Mouse (Mus musculus): Measurements from ENCODE around the gene Vmn1r4. TPM values are rescaled to one million over a fixed set of nuclear protein-coding genes. Genes with fewer than 3 reads are reported as not detected.
A peak's percentile ranks its signal among the peaks of the same experiment; 100 is the strongest.

Gene Vmn1r4
- polyA plus RNA-seq, 1 experiment from 2014 or later = 0.07 TPM

GRCm38 (mm10) chr6:56920222-56921092 lies 3.4 kb upstream of the Vmn1r4 start:
- 39% methylated on average over 12 of the region's 12 CpGs for WGBS
- Histone ChIP-seq H3K4me3 (ENCODE audit: low read depth, low read length) (no peak overlapping the region), H3K4me1 (replicated peaks; ENCODE audit: control insufficient read depth, insufficient read depth, low read length) (peaks cover 4% of the 10 kb centered on the region; the same call in 1 of the 2 replicates), H3K4me2 (replicated peaks; ENCODE audit: low read depth) (peak overlapping the region; percentile 18; the same call in 1 of the 2 replicates), H3K9me3 (ENCODE audit: control insufficient read depth) (no peaks in the 10 kb centered on the region), H3K27ac (ENCODE audit: low read depth, low read length) (no peak overlapping the region), H3K36me3 (ENCODE audit: control insufficient read depth, insufficient read depth) (no peaks in the 10 kb centered on the region), H3K9ac (ENCODE audit: low read depth, low read length) (no peak overlapping the region), H3K27me3 (replicated peaks; ENCODE audit: control insufficient read depth, insufficient read depth, low read length) (no peaks in the 10 kb centered on the region)
- no peak for TF ChIP-seq CTCF (IDR thresholded peaks at IDR 0.05; ENCODE audit: low read depth)
- no peak for ATAC-seq

DNA sequence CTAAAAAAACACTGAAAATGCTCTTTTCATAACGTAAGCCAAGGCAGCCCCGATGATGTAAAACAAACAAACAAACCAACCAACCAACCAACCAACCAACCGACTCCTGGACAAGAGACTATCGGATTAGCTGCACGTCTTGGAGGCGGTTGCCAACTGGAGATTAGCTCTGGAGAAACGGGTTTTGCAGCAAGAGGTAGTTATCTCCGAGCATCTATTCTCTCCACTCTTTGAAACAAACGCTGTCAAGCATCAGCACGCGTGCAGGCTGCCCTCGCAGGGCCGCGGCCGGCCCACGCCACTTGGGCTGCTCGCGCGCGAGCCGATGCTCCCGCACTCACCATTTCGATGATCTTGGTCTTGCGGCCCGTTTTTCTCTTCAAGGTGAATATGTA lies 487 bp upstream of the Vmn1r4 start:
- Histone ChIP-seq H3K27ac (ENCODE audit: low read depth, low read length) (peak overlapping the region; percentile 70), H3K36me3 (ENCODE audit: control insufficient read depth, insufficient read depth) (no peaks in the 10 kb centered on the region), H3K9ac (ENCODE audit: low read depth, low read length) (peak overlapping the region; percentile 49), H3K4me1 (replicated peaks; ENCODE audit: control insufficient read depth, insufficient read depth, low read length) (peaks cover 4% of the 10 kb centered on the region; the same call in 1 of the 2 replicates), H3K27me3 (replicated peaks; ENCODE audit: control insufficient read depth, insufficient read depth, low read length) (no peaks in the 10 kb centered on the region), H3K4me3 (ENCODE audit: low read depth, low read length) (peak overlapping the region; percentile 58), H3K4me2 (replicated peaks; ENCODE audit: low read depth) (peak overlapping the region; percentile 68), H3K9me3 (ENCODE audit: control insufficient read depth) (no peaks in the 10 kb centered on the region)
- TF ChIP-seq CTCF (IDR thresholded peaks at IDR 0.05; ENCODE audit: low read depth) = no peak
- WGBS = under 1% methylated on average over 25 of the region's 25 CpGs
- no peak for ATAC-seq

DNA sequence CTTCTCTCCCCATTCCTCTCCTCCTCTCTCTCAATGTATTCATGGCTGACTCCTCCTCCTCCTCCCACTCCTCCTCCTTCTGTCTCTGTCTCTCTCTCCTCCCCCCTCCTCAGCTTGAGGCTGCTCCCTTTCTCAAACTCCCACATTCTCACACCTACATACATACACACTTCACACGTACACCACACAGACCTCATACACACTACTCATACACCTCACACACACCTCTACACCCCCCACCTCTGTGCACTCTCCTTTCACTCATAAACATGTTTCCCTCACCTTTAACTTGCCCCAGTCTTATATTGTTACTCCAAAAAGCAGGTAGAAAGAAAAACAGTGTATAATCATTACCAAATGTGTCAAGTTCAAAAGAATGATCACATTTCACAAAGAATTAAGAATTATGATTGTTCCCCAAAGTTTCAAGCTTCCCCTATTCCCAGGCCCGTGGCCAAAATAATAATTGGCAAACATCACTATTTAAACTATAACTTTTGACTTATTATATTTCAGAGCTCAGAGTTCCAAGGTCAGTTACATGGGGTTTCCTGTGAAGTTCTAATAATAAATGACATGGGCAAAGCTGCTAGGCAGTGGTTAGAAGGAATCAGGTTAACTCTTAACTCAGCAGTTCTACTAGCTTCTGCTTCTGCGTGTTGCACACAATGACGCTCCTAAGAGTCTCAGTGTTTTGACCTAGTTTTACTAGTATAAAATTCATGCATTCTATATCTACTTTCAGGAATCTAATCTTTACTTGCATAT lies 8.0 kb downstream of the Vmn1r4 start:
- TF ChIP-seq CTCF (IDR thresholded peaks at IDR 0.05; ENCODE audit: low read depth) = no peak
- H3K4me2 ChIP-seq (replicated peaks; ENCODE audit: low read depth) = no peak overlapping the region
- no peak for ATAC-seq
- no peak overlapping the region for H3K4me3 ChIP-seq (ENCODE audit: low read depth, low read length)
- H3K9ac ChIP-seq (ENCODE audit: low read depth, low read length) = no peak overlapping the region
- no peaks in the 10 kb centered on the region for H3K4me1 ChIP-seq (replicated peaks; ENCODE audit: control insufficient read depth, insufficient read depth, low read length)
- no peaks in the 10 kb centered on the region for H3K27me3 ChIP-seq (replicated peaks; ENCODE audit: control insufficient read depth, insufficient read depth, low read length)
- no peaks in the 10 kb centered on the region for H3K9me3 ChIP-seq (ENCODE audit: control insufficient read depth)
- no peaks in the 10 kb centered on the region for H3K36me3 ChIP-seq (ENCODE audit: control insufficient read depth, insufficient read depth)
- H3K27ac ChIP-seq (ENCODE audit: low read depth, low read length) = no peak overlapping the region
- WGBS = 70% methylated on average over 4 of the region's 4 CpGs

GRCm38 (mm10) chr6:56932464-56932863 lies 8.6 kb downstream of the Vmn1r4 start:
- Histone ChIP-seq H3K4me2 (replicated peaks; ENCODE audit: low read depth) (no peak overlapping the region), H3K9me3 (ENCODE audit: control insufficient read depth) (no peaks in the 10 kb centered on the region), H3K27ac (ENCODE audit: low read depth, low read length) (no peak overlapping the region), H3K9ac (ENCODE audit: low read depth, low read length) (no peak overlapping the region), H3K27me3 (replicated peaks; ENCODE audit: control insufficient read depth, insufficient read depth, low read length) (no peaks in the 10 kb centered on the region), H3K36me3 (ENCODE audit: control insufficient read depth, insufficient read depth) (no peaks in the 10 kb centered on the region), H3K4me1 (replicated peaks; ENCODE audit: control insufficient read depth, insufficient read depth, low read length) (no peaks in the 10 kb centered on the region), H3K4me3 (ENCODE audit: low read depth, low read length) (no peak overlapping the region)
- no peak for TF ChIP-seq CTCF (IDR thresholded peaks at IDR 0.05; ENCODE audit: low read depth)
- no peak for ATAC-seq
- WGBS = 63% methylated on average over 2 of the region's 2 CpGs

DNA sequence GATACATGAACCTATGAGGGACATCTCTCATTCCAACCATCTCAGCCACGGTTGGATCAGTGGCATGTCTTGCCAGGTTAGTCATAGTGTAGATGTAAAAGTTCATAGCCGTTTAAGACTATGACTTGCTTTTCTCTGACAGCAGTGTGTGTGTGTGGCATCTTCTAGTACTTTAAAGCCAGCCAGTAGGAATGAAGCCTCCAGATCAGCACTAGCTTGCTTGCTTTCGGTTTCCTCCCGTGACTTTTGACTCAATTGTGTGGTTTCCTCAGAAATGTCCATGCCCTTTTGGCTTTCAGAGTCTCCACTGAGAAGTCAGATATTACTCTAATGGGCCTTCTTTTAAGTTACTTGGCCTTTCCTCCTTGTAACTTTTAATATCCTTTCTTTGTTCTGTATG lies 10.6 kb downstream of the Vmn1r4 start:
- Histone ChIP-seq H3K9me3 (ENCODE audit: control insufficient read depth) (no peaks in the 10 kb centered on the region), H3K36me3 (ENCODE audit: control insufficient read depth, insufficient read depth) (no peaks in the 10 kb centered on the region), H3K4me2 (replicated peaks; ENCODE audit: low read depth) (no peak overlapping the region), H3K4me3 (ENCODE audit: low read depth, low read length) (no peak overlapping the region), H3K4me1 (replicated peaks; ENCODE audit: control insufficient read depth, insufficient read depth, low read length) (no peaks in the 10 kb centered on the region), H3K27ac (ENCODE audit: low read depth, low read length) (no peak overlapping the region), H3K27me3 (replicated peaks; ENCODE audit: control insufficient read depth, insufficient read depth, low read length) (no peaks in the 10 kb centered on the region), H3K9ac (ENCODE audit: low read depth, low read length) (no peak overlapping the region)
- 81% methylated on average over 4 of the region's 4 CpGs for WGBS
- no peak for ATAC-seq
- TF ChIP-seq CTCF (IDR thresholded peaks at IDR 0.05; ENCODE audit: low read depth) = no peak

DNA sequence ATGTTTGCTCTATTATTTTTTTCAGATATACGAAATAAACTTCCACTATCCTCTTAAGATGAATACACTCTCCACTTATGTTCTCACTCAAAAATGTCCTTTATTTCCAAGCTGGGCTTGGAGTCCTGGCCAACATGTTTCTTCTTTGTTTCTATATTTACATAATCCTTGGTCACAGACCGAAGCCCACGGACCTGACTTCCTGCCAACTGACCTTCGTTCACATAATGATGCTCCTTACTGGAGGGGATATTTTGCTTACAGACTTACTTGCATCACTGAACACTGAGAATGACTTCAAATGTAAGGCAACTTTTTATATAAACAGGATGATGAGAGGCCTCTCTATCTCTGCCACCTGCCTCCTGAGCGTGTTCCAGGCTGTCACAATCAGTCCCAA lies 32.6 kb downstream of the Vmn1r4 start:
- TF ChIP-seq CTCF (IDR thresholded peaks at IDR 0.05; ENCODE audit: low read depth) = no peak
- ATAC-seq = no peak
- WGBS = 66% methylated on average over 5 of the region's 5 CpGs
- Histone ChIP-seq H3K4me2 (replicated peaks; ENCODE audit: low read depth) (no peak overlapping the region), H3K4me3 (ENCODE audit: low read depth, low read length) (no peak overlapping the region), H3K27me3 (replicated peaks; ENCODE audit: control insufficient read depth, insufficient read depth, low read length) (no peaks in the 10 kb centered on the region), H3K9ac (ENCODE audit: low read depth, low read length) (no peak overlapping the region), H3K9me3 (ENCODE audit: control insufficient read depth) (no peaks in the 10 kb centered on the region), H3K36me3 (ENCODE audit: control insufficient read depth, insufficient read depth) (no peaks in the 10 kb centered on the region), H3K27ac (ENCODE audit: low read depth, low read length) (no peak overlapping the region), H3K4me1 (replicated peaks; ENCODE audit: control insufficient read depth, insufficient read depth, low read length) (no peaks in the 10 kb centered on the region)

Measured in intestine, postnatal 0 days (tissue).